In the genomic region with DNA sequence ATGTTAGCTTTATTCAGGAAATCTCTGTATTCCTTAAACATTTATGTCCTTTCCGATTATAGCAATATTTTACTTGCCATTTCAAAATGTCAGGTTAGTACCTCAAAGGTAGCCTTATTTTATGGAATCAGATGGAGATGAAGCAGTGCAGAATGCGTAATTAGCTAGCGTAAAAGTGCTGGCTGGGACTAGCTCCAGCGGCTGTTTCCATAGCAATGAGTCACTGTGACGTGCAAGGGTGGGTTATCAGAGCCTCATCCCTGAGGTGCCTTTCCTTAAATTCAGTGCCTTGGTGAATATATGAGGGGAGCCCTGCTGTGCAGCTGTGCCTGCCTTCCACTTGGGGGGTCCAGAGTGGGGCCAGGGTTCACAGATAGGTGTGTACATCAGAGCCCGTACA, we compare ENCODE assay signal across 14 mouse cellular contexts. TPM values are rescaled to one million over a fixed set of nuclear protein-coding genes. Genes with fewer than 3 reads are reported as not detected.
A peak's percentile ranks its signal among the peaks of the same experiment; 100 is the strongest.
DNase-seq lines count a peak whose midpoint lies in the region; ATAC-seq lines count a peak whose summit lies in the region.
"Had no signal": no experiment of that assay in that cellular context is flagged by ENCODE, and none has a peak within 500 bp of the region (broad histone marks: within the 10 kb centered on the region; RNA-seq: fewer than 3 reads in every experiment).

No protein-coding gene starts in this region.

- no peak overlapping the region for H3K4me2 ChIP-seq in kidney, embryonic 15.5 days

- H3K4me3 ChIP-seq in kidney, embryonic 15.5 days (replicated peaks), result no peak overlapping the region

- H3K9me3 ChIP-seq in kidney, embryonic 15.5 days (replicated peaks), result no peaks in the 10 kb centered on the region

- H3K27ac ChIP-seq in kidney, embryonic 15.5 days, result no peak overlapping the region

- no peak overlapping the region for H3K9ac ChIP-seq in kidney, embryonic 15.5 days

- no peak for ATAC-seq in kidney, embryonic 15.5 days (replicated peaks; ENCODE audit: low FRiP score)

- H3K4me1 ChIP-seq in kidney, embryonic 15.5 days, result no peaks in the 10 kb centered on the region

- 58% methylated on average over 6 of the region's 6 CpGs for WGBS in kidney, embryonic 15.5 days

- peak; percentile 44 for DNase-seq in layer of hippocampus, adult 11-12 months (ENCODE audit: low spot score)
- no peak for DNase-seq in layer of hippocampus, postnatal 25 days (ENCODE audit: extremely low spot score in 1 of 2, low spot score in 1 of 2)
- peak; percentile 41 to 74 for DNase-seq in frontal cortex, adult 2 months (ENCODE audit: extremely low spot score in 1 of 2, low spot score in 1 of 2)
- DNase-seq in layer of hippocampus, postnatal 10 days (ENCODE audit: low spot score in 2 of 2), result peak; percentile 37 to 38
- peak; percentile 73 for DNase-seq in right cerebral cortex, adult 18-20 months
- no peak for DNase-seq in MN1 (ENCODE audit: low spot score)
- DNase-seq in heart, postnatal 4 days, result no peak
- DNase-seq: adrenal gland, adult 2 months; gastrocnemius, postnatal 14 days; heart, postnatal 10 days; kidney, adult 9 months had no signal

- no peaks in the 10 kb centered on the region for H3K36me3 ChIP-seq in kidney, embryonic 15.5 days

- no peaks in the 10 kb centered on the region for H3K27me3 ChIP-seq in kidney, embryonic 15.5 days

RNA-seq across cellular contexts. Expression of a gene that starts 17.1 kb away (rescaled TPM):
- 10 to 100 TPM; 52.4 to 54.7 TPM for total RNA-seq in layer of hippocampus, postnatal 25 days (2021)
- polyA plus RNA-seq in frontal cortex, adult 2 months (2012; rRNA removed), result 34.4 and 34.7 TPM in 2 replicates
- 10 to 100 TPM; 47.8 to 49.8 TPM for total RNA-seq in layer of hippocampus, postnatal 10 days (2021)
- polyA plus RNA-seq in kidney, embryonic 15.5 days (2015; fragmentation: Nextera tagmentation; extraction: Ambion mirVana), result 0.67 and 2.5 TPM in 2 replicates
- total RNA-seq in heart, postnatal 4 days (2021), result under 1 TPM; 0.10 to 0.16 TPM
- total RNA-seq: heart, postnatal 10 days had no signal

RNA-seq across cellular contexts. Expression of a gene that starts 43.4 kb away (rescaled TPM):
- 10 to 100 TPM; 90.1 to 95.0 TPM for total RNA-seq in layer of hippocampus, postnatal 25 days (2021)
- 29.7 and 30.9 TPM in 2 replicates for polyA plus RNA-seq in frontal cortex, adult 2 months (2012; rRNA removed)
- total RNA-seq in layer of hippocampus, postnatal 10 days (2021), result 10 to 100 TPM; 49.1 to 56.1 TPM
- polyA plus RNA-seq in kidney, embryonic 15.5 days (2015; fragmentation: Nextera tagmentation; extraction: Ambion mirVana), result 0.19 and 0.26 TPM in 2 replicates
- total RNA-seq in heart, postnatal 4 days (2021), result under 1 TPM; 0.07 to 0.14 TPM
- total RNA-seq: heart, postnatal 10 days had no signal
- polyA plus RNA-seq: C2C12; liver, embryonic 16.5 days had no signal

Comparison
In these comparisons a context has a peak if more than half of its experiments do, and no peak if none do; other contexts are left out.
1. DNase-seq: peak in layer of hippocampus, adult 11-12 months (single experiment), frontal cortex, adult 2 months (2 of 2), layer of hippocampus, postnatal 10 days (2 of 2) and right cerebral cortex, adult 18-20 months (single experiment); none in layer of hippocampus, postnatal 25 days (0 of 2), MN1 (single experiment) and heart, postnatal 4 days (single experiment).
2. RNA of a gene that starts 17.1 kb away (total RNA-seq): 52.4 to 54.7 TPM in layer of hippocampus, postnatal 25 days and 47.8 to 49.8 TPM in layer of hippocampus, postnatal 10 days; 0.10 to 0.16 TPM in heart, postnatal 4 days; every median in the first group is over 10 times any median in the second.
3. RNA of a gene that starts 43.4 kb away (total RNA-seq): 90.1 to 95.0 TPM in layer of hippocampus, postnatal 25 days and 49.1 to 56.1 TPM in layer of hippocampus, postnatal 10 days; 0.07 to 0.14 TPM in heart, postnatal 4 days; every median in the first group is over 10 times any median in the second.